Mouse (Mus musculus) olfactory bulb, adult 2 months (tissue): ENCODE results near the gene Tex14.

Experiments used
- CTCF ChIP-seq: fragments of 200-500 bp; IDR thresholded peaks from 2 replicates; pipeline ENCODE4 v1.5.1; 2012; ENCODE audit warnings: low read depth, mild to moderate bottlenecking, low read length, moderate library complexity; ENCODE audit not compliant: insufficient read depth
- POLR2A ChIP-seq: fragments of 200-500 bp; IDR thresholded peaks from 2 replicates; pipeline ENCODE4 v1.6.1; 2012; ENCODE audit warnings: mild to moderate bottlenecking, low read depth, low read length, moderate library complexity; ENCODE audit not compliant: insufficient read depth

GRCm38 (mm10) chr11:87591526-87592353 lies 186.9 kb downstream of the Tex14 start, which contains the start of gene Mtmr4:
- peak; percentile 64; the same call in 1 of the 2 replicates for TF ChIP-seq POLR2A
- TF ChIP-seq CTCF: no peak
